ENCODE assay signal across 28 mouse cellular contexts in genomic region chr4:4315651-4316411, GRCm38 (mm10).
"Had no signal": no experiment of that assay in that cellular context is flagged by ENCODE, and none has a peak within 500 bp of the region (broad histone marks: within the 10 kb centered on the region; RNA-seq: fewer than 3 reads in every experiment).

No protein-coding gene starts in this region.

- H3K9ac ChIP-seq: heart, embryonic 13.5 days; heart, embryonic 15.5 days; hindbrain, embryonic 13.5 days; hindbrain, embryonic 15.5 days; kidney, embryonic 15.5 days; limb, embryonic 12.5 days; liver, embryonic 13.5 days; liver, embryonic 15.5 days had no signal

- H3K4me1 ChIP-seq: heart, embryonic 13.5 days; heart, embryonic 15.5 days; hindbrain, embryonic 13.5 days; hindbrain, embryonic 15.5 days; kidney, embryonic 15.5 days; limb, embryonic 12.5 days; liver, embryonic 13.5 days; liver, embryonic 15.5 days had no signal

- H3K4me3 ChIP-seq: heart, adult 2 months; heart, embryonic 13.5 days; heart, embryonic 15.5 days; hindbrain, embryonic 13.5 days; hindbrain, embryonic 15.5 days; kidney, embryonic 15.5 days; limb, embryonic 12.5 days; liver, embryonic 13.5 days; liver, embryonic 15.5 days had no signal

- H3K36me3 ChIP-seq: heart, embryonic 13.5 days; heart, embryonic 15.5 days; hindbrain, embryonic 13.5 days; hindbrain, embryonic 15.5 days; kidney, embryonic 15.5 days; limb, embryonic 12.5 days; liver, embryonic 13.5 days; liver, embryonic 15.5 days had no signal

- ATAC-seq: hindbrain, postnatal 0 days; intestine, embryonic 16.5 days had no signal

- DNase-seq: gastrocnemius, postnatal 14 days; gastrocnemius, postnatal 36 days; heart, adult 11 months; heart, adult 2 months; heart, postnatal 14 days; heart, postnatal 36 days; kidney, adult 11 months; kidney, adult 2 months; kidney, adult 9 months; kidney, postnatal 14 days; kidney, postnatal 36 days; layer of hippocampus, adult 9-11 months; layer of hippocampus, postnatal 36 days; left cerebral cortex, postnatal 4 days; liver; liver, embryonic 13.5 days had no signal

- H3K9me3 ChIP-seq: heart, embryonic 13.5 days; heart, embryonic 15.5 days; hindbrain, embryonic 13.5 days; hindbrain, embryonic 15.5 days; kidney, embryonic 15.5 days; limb, embryonic 12.5 days; liver, embryonic 13.5 days; liver, embryonic 15.5 days had no signal

- H3K27me3 ChIP-seq: heart, embryonic 13.5 days; heart, embryonic 15.5 days; hindbrain, embryonic 13.5 days; hindbrain, embryonic 15.5 days; kidney, embryonic 15.5 days; limb, embryonic 12.5 days; liver, embryonic 13.5 days; liver, embryonic 15.5 days had no signal

- H3K27ac ChIP-seq: heart, adult 2 months; heart, embryonic 13.5 days; heart, embryonic 15.5 days; hindbrain, embryonic 13.5 days; hindbrain, embryonic 15.5 days; hindbrain, postnatal 0 days; kidney, embryonic 15.5 days; kidney, postnatal 0 days; limb, embryonic 12.5 days; liver, embryonic 13.5 days; liver, embryonic 15.5 days had no signal

- H3K4me2 ChIP-seq: heart, embryonic 11.5 days; heart, embryonic 13.5 days; heart, embryonic 15.5 days; hindbrain, embryonic 13.5 days; hindbrain, embryonic 15.5 days; kidney, embryonic 15.5 days; limb, embryonic 12.5 days; liver, embryonic 11.5 days; liver, embryonic 13.5 days; liver, embryonic 15.5 days had no signal
